Comparison of ENCODE assay signal across 9 mouse cellular contexts in the genomic region with DNA sequence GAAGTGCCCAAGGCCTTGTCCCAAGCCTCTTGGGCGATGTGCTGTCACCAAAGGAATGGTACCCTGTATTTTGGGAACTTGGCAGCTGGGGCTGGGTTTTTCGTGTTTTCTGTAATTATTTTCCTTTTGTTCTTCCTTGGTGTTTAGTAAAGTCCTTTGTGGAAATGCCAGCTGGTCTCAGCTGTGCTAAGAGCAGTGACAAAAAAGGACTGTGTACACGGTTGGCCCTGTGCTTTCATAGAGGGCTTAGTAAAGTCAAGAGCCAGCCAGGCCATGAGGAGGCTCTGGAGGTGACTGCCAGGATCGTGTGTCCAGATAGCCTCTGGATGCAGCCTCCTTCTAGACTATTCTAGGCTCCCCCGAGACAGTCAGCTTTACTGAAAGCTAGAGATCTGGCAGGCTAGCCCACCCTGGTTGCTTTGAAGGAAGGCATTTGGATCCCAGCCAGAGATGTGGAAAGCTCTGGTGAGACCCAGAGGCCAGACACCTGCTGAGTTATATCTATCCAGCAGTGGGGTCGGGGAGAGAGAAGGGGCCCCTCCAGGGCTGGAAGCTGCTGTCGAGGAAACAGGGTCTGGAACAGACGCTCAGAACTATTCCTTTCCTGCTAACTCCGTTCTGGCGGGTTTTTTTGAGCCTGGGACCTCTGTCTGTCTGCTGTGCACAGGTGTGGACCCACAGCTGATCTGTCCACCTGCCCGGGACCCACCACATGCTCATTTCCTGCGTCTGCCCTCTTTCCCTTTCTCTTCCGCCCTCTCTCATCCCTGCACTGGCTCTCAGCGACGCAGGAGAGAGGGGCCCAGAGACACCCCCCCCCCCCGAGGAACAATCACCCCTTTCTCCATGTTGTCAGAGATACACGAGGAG. TPM values are rescaled to one million over a fixed set of nuclear protein-coding genes. Genes with fewer than 3 reads are reported as not detected.
DNase-seq lines count a peak whose midpoint lies in the region; ATAC-seq lines count a peak whose summit lies in the region.
"Had no signal": no experiment of that assay in that cellular context is flagged by ENCODE, and none has a peak within 500 bp of the region (broad histone marks: within the 10 kb centered on the region; RNA-seq: fewer than 3 reads in every experiment).

No protein-coding gene starts in this region.

- H3K9me3 ChIP-seq in kidney, embryonic 15.5 days (replicated peaks) = no peaks in the 10 kb centered on the region
- no peaks in the 10 kb centered on the region for H3K9me3 ChIP-seq in embryonic facial prominence, embryonic 12.5 days
- H3K9me3 ChIP-seq in forebrain, embryonic 16.5 days (ENCODE audit: control insufficient read depth, low read length) = no peaks in the 10 kb centered on the region
- H3K9me3 ChIP-seq in midbrain, embryonic 13.5 days = no peaks in the 10 kb centered on the region

- H3K27me3 ChIP-seq in kidney, embryonic 15.5 days = peaks cover 32% of the 10 kb centered on the region
- H3K27me3 ChIP-seq in embryonic facial prominence, embryonic 12.5 days = peaks cover 33% of the 10 kb centered on the region
- H3K27me3 ChIP-seq in forebrain, embryonic 16.5 days (replicated peaks; ENCODE audit: control insufficient read depth, insufficient read depth, low read length) = no peaks in the 10 kb centered on the region
- H3K27me3 ChIP-seq in midbrain, embryonic 13.5 days = peaks cover 32% of the 10 kb centered on the region

- no peaks in the 10 kb centered on the region for H3K36me3 ChIP-seq in kidney, embryonic 15.5 days
- no peaks in the 10 kb centered on the region for H3K36me3 ChIP-seq in embryonic facial prominence, embryonic 12.5 days
- H3K36me3 ChIP-seq in forebrain, embryonic 16.5 days (ENCODE audit: control insufficient read depth, insufficient read depth) = no peaks in the 10 kb centered on the region
- H3K36me3 ChIP-seq in midbrain, embryonic 13.5 days = no peaks in the 10 kb centered on the region

- 0 out of 2 replicates have a peak overlapping the region, but pooled peaks have one; percentile 6 for H3K9ac ChIP-seq in kidney, embryonic 15.5 days
- no peak overlapping the region for H3K9ac ChIP-seq in embryonic facial prominence, embryonic 12.5 days
- no peak overlapping the region for H3K9ac ChIP-seq in forebrain, embryonic 16.5 days (replicated peaks; ENCODE audit: low read depth, low read length)
- H3K9ac ChIP-seq in midbrain, embryonic 13.5 days (replicated peaks) = 0 out of 2 replicates have a peak overlapping the region, but pooled peaks have one; percentile 10

- no peak overlapping the region for H3K4me3 ChIP-seq in kidney, embryonic 15.5 days (replicated peaks)
- H3K4me3 ChIP-seq in embryonic facial prominence, embryonic 12.5 days = no peak overlapping the region
- no peak overlapping the region for H3K4me3 ChIP-seq in forebrain, embryonic 16.5 days (replicated peaks; ENCODE audit: low read length)
- H3K4me3 ChIP-seq in midbrain, embryonic 13.5 days (replicated peaks) = no peak overlapping the region

- H3K27ac ChIP-seq in kidney, embryonic 15.5 days = no peak overlapping the region
- peak overlapping the region; percentile 60; the same call in 1 of the 2 replicates for H3K27ac ChIP-seq in embryonic facial prominence, embryonic 12.5 days
- no peak overlapping the region for H3K27ac ChIP-seq in forebrain, embryonic 16.5 days (ENCODE audit: low read length)
- H3K27ac ChIP-seq in midbrain, embryonic 13.5 days = no peak overlapping the region

- WGBS in kidney, embryonic 15.5 days = 30% methylated on average over 15 of the region's 17 CpGs
- WGBS in embryonic facial prominence, embryonic 12.5 days = 25% methylated on average over 17 of the region's 17 CpGs
- 16% methylated on average over 17 of the region's 17 CpGs for WGBS in forebrain, embryonic 16.5 days
- 28% methylated on average over 15 of the region's 17 CpGs for WGBS in midbrain, embryonic 13.5 days

- peaks cover 41% of the 10 kb centered on the region for H3K4me1 ChIP-seq in kidney, embryonic 15.5 days
- H3K4me1 ChIP-seq in embryonic facial prominence, embryonic 12.5 days = peaks cover 38% of the 10 kb centered on the region
- H3K4me1 ChIP-seq in forebrain, embryonic 16.5 days (replicated peaks; ENCODE audit: control insufficient read depth, insufficient read depth, low read length) = peaks cover 28% of the 10 kb centered on the region
- peaks cover 28% of the 10 kb centered on the region for H3K4me1 ChIP-seq in midbrain, embryonic 13.5 days (replicated peaks)

- no peak; the same call in 1 of the 2 replicates for ATAC-seq in kidney, embryonic 15.5 days (replicated peaks; ENCODE audit: low FRiP score)
- ATAC-seq in embryonic facial prominence, embryonic 12.5 days (ENCODE audit: insufficient number of reproducible peaks, insufficient read depth, low FRiP score, low TSS enrichment) = no peak
- peak; percentile 62; the same call in 1 of the 2 replicates for ATAC-seq in forebrain, embryonic 16.5 days
- ATAC-seq in midbrain, embryonic 13.5 days = peak; percentile 57; the same call in 1 of the 2 replicates

- peak overlapping the region; percentile 18 for H3K4me2 ChIP-seq in kidney, embryonic 15.5 days
- H3K4me2 ChIP-seq in embryonic facial prominence, embryonic 12.5 days (replicated peaks) = peak overlapping the region; percentile 32; the same call in 1 of the 2 replicates
- H3K4me2 ChIP-seq in forebrain, embryonic 16.5 days (ENCODE audit: low read length) = no peak overlapping the region
- peak overlapping the region; percentile 27 for H3K4me2 ChIP-seq in midbrain, embryonic 13.5 days (replicated peaks)

- no peak for DNase-seq in kidney, postnatal 25 days
- no peak for DNase-seq in urinary bladder, postnatal 4 days (ENCODE audit: low spot score in 2 of 2)
- DNase-seq in layer of hippocampus, postnatal 14 days (ENCODE audit: low spot score in 2 of 2) = no peak
- DNase-seq: cerebellum, adult 9-10 months; right cerebral cortex, postnatal 25 days had no signal

RNA-seq across cellular contexts. Expression of a gene that starts 4.1 kb away (rescaled TPM):
- polyA plus RNA-seq in kidney, embryonic 15.5 days (2015; fragmentation: Nextera tagmentation; extraction: Ambion mirVana) = 15.9 and 18.8 TPM in 2 replicates
- 15.4 and 19.1 TPM in 2 replicates for polyA plus RNA-seq in embryonic facial prominence, embryonic 12.5 days (2016; fragmentation: Nextera tagmentation; extraction: Ambion mirVana)
- 5.5 and 7.2 TPM in 2 replicates for polyA plus RNA-seq in forebrain, embryonic 16.5 days (2015; fragmentation: Nextera tagmentation; extraction: Ambion mirVana)
- polyA plus RNA-seq in midbrain, embryonic 13.5 days (2015; fragmentation: Nextera tagmentation; extraction: Ambion mirVana) = 5.7 and 6.3 TPM in 2 replicates
- total RNA-seq in layer of hippocampus, postnatal 14 days (2021) = 1 to 10 TPM; 5.2 to 6.6 TPM

RNA-seq across cellular contexts. Expression of a gene that starts 30.6 kb away (rescaled TPM):
- polyA plus RNA-seq in kidney, embryonic 15.5 days (2015; fragmentation: Nextera tagmentation; extraction: Ambion mirVana) = 1.0 and 1.4 TPM in 2 replicates
- polyA plus RNA-seq in embryonic facial prominence, embryonic 12.5 days (2016; fragmentation: Nextera tagmentation; extraction: Ambion mirVana) = 1.7 and 2.2 TPM in 2 replicates
- 23.7 and 30.8 TPM in 2 replicates for polyA plus RNA-seq in forebrain, embryonic 16.5 days (2015; fragmentation: Nextera tagmentation; extraction: Ambion mirVana)
- polyA plus RNA-seq in midbrain, embryonic 13.5 days (2015; fragmentation: Nextera tagmentation; extraction: Ambion mirVana) = 15.6 and 16.6 TPM in 2 replicates
- total RNA-seq in layer of hippocampus, postnatal 14 days (2021) = 10 to 100 TPM; 41.1 to 43.1 TPM

RNA-seq across cellular contexts. Expression of a gene that starts 37.6 kb away (rescaled TPM):
- 98.7 and 105 TPM in 2 replicates for polyA plus RNA-seq in kidney, embryonic 15.5 days (2015; fragmentation: Nextera tagmentation; extraction: Ambion mirVana)
- polyA plus RNA-seq in embryonic facial prominence, embryonic 12.5 days (2016; fragmentation: Nextera tagmentation; extraction: Ambion mirVana) = 79.0 and 88.2 TPM in 2 replicates
- 76.9 and 86.3 TPM in 2 replicates for polyA plus RNA-seq in forebrain, embryonic 16.5 days (2015; fragmentation: Nextera tagmentation; extraction: Ambion mirVana)
- polyA plus RNA-seq in midbrain, embryonic 13.5 days (2015; fragmentation: Nextera tagmentation; extraction: Ambion mirVana) = 90.4 and 97.3 TPM in 2 replicates
- 10 to 100 TPM; 58.3 to 66.6 TPM for total RNA-seq in layer of hippocampus, postnatal 14 days (2021)

Comparison
In these comparisons a context has a peak if more than half of its experiments do, and no peak if none do; other contexts are left out.
1. ATAC-seq: peak in forebrain, embryonic 16.5 days (single experiment) and midbrain, embryonic 13.5 days (single experiment); none in kidney, embryonic 15.5 days (single experiment) and embryonic facial prominence, embryonic 12.5 days (single experiment).
2. H3K9ac ChIP-seq: peak in kidney, embryonic 15.5 days (single experiment) and midbrain, embryonic 13.5 days (single experiment); none in embryonic facial prominence, embryonic 12.5 days (single experiment) and forebrain, embryonic 16.5 days (single experiment).